Mouse (Mus musculus) NIH3T3 (cell line): ENCODE results near the gene Rab3c.

Experiments
- DNase-seq: peaks from one replicate; pipeline ENCODE4 v3.0.0-alpha.2; 2012; ENCODE audit warnings: low read depth

Rab3c gene

GRCm38 (mm10) chr13:110093720-110094685, 186.8 kb downstream of the Rab3c start:
- peak; percentile 14 for DNase-seq

- DNase-seq = no peak
Measured at GRCm38 (mm10) chr13:110083961-110084360, 196.8 kb downstream of the Rab3c start.

GRCm38 (mm10) chr13:110081174-110081573, 199.6 kb downstream of the Rab3c start:
- DNase-seq = no peak

GRCm38 (mm10) chr13:110075587-110075986, 205.2 kb downstream of the Rab3c start:
- DNase-seq = no peak

GRCm38 (mm10) chr13:110074180-110074579, 206.6 kb downstream of the Rab3c start:
- peak; percentile 3 for DNase-seq

GRCm38 (mm10) chr13:110067149-110067548, 213.6 kb downstream of the Rab3c start:
- DNase-seq = no peak

- no peak for DNase-seq
Measured at GRCm38 (mm10) chr13:110066674-110067073, 214.1 kb downstream of the Rab3c start.

- DNase-seq = peak; percentile 96
Measured at GRCm38 (mm10) chr13:110062835-110063411, 217.9 kb downstream of the Rab3c start.

- DNase-seq = peak; percentile 88
Measured at GRCm38 (mm10) chr13:110062288-110062687, 218.5 kb downstream of the Rab3c start.

GRCm38 (mm10) chr13:110054538-110054937, 226.3 kb downstream of the Rab3c start:
- DNase-seq = peak; percentile 25

- no peak for DNase-seq
Measured at GRCm38 (mm10) chr13:110048767-110049434, 231.9 kb downstream of the Rab3c start.

GRCm38 (mm10) chr13:110044418-110044817, 236.4 kb downstream of the Rab3c start:
- DNase-seq = no peak

- peak; percentile 77 for DNase-seq
Measured at GRCm38 (mm10) chr13:110039779-110040498, 240.9 kb downstream of the Rab3c start.

- no peak for DNase-seq
Measured at GRCm38 (mm10) chr13:110039170-110039569, 241.6 kb downstream of the Rab3c start.

GRCm38 (mm10) chr13:110038521-110038920, 242.3 kb downstream of the Rab3c start:
- no peak for DNase-seq

- DNase-seq = no peak
Measured at GRCm38 (mm10) chr13:110034885-110035284, 245.9 kb downstream of the Rab3c start.

GRCm38 (mm10) chr13:110034041-110034440, 246.8 kb downstream of the Rab3c start:
- DNase-seq = no peak

GRCm38 (mm10) chr13:110031886-110032285, 248.9 kb downstream of the Rab3c start:
- no peak for DNase-seq

GRCm38 (mm10) chr13:110031061-110031460, 249.7 kb downstream of the Rab3c start:
- DNase-seq = peak; percentile 8

- DNase-seq = peak; percentile 48
Measured at GRCm38 (mm10) chr13:110024381-110025161, 256.2 kb downstream of the Rab3c start.

GRCm38 (mm10) chr13:110023031-110023430, 257.8 kb downstream of the Rab3c start:
- DNase-seq = peak; percentile 61
